Mouse (Mus musculus) kidney, adult 9 months (tissue): ENCODE data around the gene Abca4.

Source experiments
- DNase-seq: peaks from one replicate; pipeline ENCODE4 v3.0.0; 2022

Abca4 gene

DNA sequence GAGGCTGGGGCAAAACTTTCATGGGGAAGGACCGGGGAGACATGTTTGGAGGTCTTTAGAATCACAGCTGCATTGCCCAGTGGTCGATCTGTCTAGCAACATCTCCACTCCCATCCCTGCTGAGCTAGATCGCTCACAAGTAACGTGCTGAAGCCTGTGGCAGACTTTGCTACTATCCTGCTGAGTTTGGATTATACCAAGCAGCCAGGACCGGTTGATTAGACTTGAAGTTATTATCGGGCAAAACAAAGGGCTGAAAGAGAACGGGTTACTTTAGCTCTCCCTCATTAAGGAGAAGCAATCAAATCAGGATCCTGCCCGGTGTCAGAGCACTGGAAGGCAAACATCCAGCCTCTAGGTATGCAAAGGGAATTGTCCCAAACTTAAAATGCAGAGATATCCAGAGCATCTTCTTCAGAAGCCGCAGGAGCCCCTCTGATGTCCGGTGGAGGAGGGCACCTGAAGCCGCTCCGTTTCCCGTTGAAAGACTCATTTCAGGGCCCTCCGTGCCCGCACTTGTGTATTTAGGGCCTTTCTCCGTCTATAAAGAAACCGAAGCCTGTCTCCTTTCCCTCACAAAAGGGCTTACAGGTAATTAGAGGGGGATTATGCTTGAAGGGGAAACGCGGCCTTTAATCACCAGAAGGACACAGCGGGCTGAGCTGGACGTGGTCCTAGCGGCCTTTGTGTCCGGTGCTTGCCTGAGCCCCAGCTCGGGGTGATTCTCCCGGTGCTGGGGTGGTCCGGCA lies at the start of gene Abca4:
Gene Abca4, plus strand, starts transcription at position 645 of the 749 bp plus-strand sequence.
- no peak for DNase-seq

DNA sequence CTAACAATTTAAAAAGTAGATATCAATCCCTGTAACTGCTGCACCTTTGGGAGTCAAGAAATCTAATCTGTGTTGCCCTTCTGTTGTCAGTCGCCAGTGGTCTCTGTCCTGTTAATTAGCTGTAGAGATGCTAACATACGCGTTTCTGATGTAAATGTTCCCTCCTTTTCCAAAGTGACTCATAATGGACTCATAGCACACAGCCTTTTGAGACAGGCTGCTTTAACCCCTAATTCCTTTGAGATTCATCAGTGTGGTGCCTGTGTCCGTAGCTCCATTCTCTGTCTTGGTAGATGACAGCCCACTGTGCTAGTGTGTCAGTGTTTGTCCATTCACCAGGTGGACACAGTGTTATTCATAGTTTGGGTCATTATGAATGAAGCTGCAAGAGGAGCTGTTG lies 49.1 kb upstream of the Abca4 start:
- no peak for DNase-seq

DNA sequence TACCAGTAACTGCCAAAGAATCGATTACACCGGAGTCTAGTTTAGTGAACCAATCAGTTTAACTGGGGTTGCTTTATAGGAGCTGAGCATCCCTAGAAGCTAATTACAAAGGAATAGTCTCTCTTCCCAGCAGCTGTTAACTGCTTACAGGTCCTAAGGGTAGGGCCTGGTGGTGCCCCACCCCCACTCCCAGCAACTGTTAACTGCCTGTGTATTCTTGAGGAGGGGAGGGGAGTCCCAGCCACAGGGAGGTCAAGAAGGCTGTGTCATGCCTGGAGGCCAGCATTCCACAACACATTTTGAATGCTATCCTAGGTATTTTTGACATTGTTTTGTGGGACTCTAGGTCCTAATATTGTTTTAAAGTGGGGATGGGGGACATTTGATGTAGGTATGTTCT lies 44.3 kb upstream of the Abca4 start:
- DNase-seq = no peak

GRCm38 (mm10) chr3:122001568-122001967 lies 42.7 kb upstream of the Abca4 start:
- no peak for DNase-seq

- DNase-seq = no peak
These were observed 34.4 kb upstream of the Abca4 start for GRCm38 (mm10) chr3:122009818-122010217.

- DNase-seq = no peak
These were observed 34.0 kb upstream of the Abca4 start for GRCm38 (mm10) chr3:122010292-122010691.

DNA sequence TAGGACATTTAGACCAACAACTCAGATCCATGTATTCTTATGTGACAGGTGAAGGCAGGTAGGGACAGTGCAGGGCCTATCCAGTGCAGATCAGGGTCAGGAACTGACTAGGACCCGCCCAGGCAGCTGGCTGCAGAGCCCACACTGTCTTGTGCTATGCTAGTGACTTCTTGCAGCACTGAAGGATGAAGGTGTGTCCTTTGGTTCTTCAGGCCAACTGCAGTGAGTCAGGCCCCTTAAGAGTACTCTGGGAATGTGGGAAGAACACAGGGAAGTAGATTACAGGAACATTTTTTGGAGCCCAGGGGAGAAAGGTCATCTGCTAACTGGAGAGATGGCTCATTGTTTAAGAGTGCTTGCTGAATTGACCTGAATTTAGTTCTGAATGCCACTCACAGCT lies 31.8 kb upstream of the Abca4 start:
- DNase-seq = no peak

DNA sequence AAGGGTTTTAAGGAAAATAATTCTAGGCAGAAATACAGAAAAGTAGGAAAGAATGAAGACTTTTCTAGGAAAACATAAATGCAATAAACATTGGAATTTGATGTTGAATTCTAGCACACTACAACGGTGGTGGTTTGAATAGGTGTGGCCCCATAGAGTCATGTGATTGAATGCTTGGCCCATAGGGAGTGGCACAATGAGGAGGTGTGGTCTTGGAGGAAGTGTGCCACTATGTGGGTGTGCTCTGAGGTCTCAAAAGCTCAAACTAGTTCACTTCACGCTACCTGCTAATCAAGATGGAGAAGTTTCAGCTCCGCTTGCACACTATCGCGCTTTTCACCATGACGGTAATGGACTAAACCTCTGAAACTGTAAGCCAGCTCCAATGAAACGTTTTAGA lies 25.8 kb upstream of the Abca4 start:
- DNase-seq = no peak

GRCm38 (mm10) chr3:122019159-122019558 lies 25.1 kb upstream of the Abca4 start:
- DNase-seq = peak; percentile 55

GRCm38 (mm10) chr3:122021029-122021652 lies 23.1 kb upstream of the Abca4 start:
- DNase-seq = no peak

GRCm38 (mm10) chr3:122022355-122022754 lies 21.9 kb upstream of the Abca4 start:
- DNase-seq = no peak

GRCm38 (mm10) chr3:122026676-122027075 lies 17.6 kb upstream of the Abca4 start:
- peak; percentile 50 for DNase-seq

- DNase-seq = no peak
These were observed 16.5 kb upstream of the Abca4 start for GRCm38 (mm10) chr3:122027776-122028175.

- peak; percentile 51 for DNase-seq
These were observed 10.9 kb upstream of the Abca4 start for GRCm38 (mm10) chr3:122033248-122033837.

DNA sequence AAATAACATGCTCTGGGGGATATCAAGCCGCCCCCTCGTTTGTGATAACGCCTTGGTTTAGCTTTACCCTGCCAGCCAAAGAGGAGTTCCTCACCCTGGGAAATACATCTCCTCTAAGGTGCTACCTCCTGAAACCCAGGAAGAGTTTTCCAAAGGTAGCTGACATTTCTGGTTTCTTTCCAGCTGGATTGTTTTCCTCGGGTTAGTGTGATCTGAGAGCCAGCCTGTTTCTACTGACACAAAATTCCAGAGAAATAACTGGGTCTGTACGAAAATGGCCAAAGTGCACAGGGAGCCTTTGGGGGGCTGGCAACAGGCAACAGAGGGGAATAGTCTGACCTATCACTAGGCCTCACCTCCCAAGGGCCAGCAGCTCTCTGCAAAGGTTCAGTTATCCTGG lies 10.0 kb upstream of the Abca4 start:
- DNase-seq = peak; percentile 50

GRCm38 (mm10) chr3:122035092-122035491 lies 9.2 kb upstream of the Abca4 start:
- DNase-seq = no peak

DNA sequence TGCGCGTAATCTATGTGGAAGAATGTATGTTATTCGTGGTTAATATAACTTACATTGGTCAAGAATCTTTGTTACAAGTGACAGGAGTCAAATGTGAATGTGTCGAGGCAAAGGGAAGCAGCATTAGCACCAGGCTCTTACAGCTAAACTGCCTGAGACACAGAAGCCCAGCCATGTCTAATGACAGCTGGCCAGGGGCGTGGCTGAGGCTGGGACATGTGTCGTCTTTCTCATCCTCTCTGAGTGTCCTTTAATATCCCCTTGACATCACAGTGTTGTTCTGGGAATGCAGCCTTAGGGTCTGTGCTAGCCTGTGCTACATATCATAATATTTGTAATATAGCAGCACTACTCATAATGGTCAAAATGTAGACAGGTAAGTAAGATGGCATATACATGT lies 3.7 kb upstream of the Abca4 start:
- DNase-seq = no peak

DNA sequence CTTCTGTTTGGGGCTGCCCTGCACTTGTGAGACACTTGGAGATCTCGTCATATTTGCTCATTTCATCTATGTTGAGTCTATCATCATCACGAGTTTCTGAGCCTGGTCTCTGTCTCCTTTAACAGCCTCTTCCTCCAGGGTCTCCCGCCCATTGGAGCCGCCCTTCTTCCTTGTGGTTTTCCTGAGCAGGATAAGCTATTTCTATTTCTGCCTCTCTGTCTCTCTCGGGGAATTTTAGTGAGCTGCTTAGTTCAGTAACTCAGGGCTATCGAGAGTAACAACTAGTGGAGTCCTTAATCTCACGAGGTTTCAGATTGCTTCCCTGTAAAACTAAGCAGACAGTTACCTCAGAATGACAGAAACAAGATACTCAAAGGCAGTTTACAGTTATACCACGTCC lies 1.1 kb upstream of the Abca4 start:
- no peak for DNase-seq

DNA sequence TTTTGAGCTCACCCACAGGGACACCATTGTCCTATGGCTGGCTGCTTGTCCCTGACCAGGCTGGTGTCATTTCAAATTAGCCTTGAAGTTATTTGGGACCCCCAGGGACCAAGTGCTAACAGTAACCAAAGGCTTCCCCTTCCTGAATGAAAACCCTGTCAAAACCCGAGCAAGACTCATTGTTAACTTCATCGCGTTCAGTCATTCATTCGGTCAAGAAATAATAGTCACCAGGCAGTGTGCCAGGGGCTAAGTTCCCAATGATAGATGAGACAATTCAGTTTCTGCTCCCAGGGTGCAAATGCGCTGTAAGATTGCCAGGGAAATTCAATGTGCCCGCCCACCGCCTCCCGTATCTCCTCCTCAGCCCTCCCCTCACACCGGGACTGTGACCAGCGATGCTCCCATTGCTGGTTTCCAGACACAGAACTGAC lies 2.0 kb downstream of the Abca4 start:
- DNase-seq = peak; percentile 56

- DNase-seq = peak; percentile 73
These were observed 3.2 kb downstream of the Abca4 start for GRCm38 (mm10) chr3:122047402-122047801.

- peak; percentile 70 for DNase-seq
These were observed 3.9 kb downstream of the Abca4 start for GRCm38 (mm10) chr3:122047921-122048861.

- DNase-seq = no peak
These were observed 4.9 kb downstream of the Abca4 start for GRCm38 (mm10) chr3:122049158-122049557.
